Mouse (Mus musculus) forebrain, embryonic 14.5 days (tissue): ENCODE data around the gene Lrp6. TPM values are rescaled to one million over a fixed set of nuclear protein-coding genes. Genes with fewer than 3 reads are reported as not detected.

ENCODE experiments used
- ATAC-seq: fragments of 200-750 bp; cut with Nextera tagmentation; 2 replicates; pipeline ENCODE4 v1.8.0; 2017; ENCODE audit warnings: mild to moderate bottlenecking, moderate library complexity
- DNase-seq: peaks from one replicate; pipeline ENCODE4 v3.0.0-alpha.2; 2015; ENCODE audit warnings: low spot score
- H3K27ac ChIP-seq: fragments of 300-500 bp; sonication (generic); 2 replicates; pipeline ENCODE4 v1.5.1; 2014; ENCODE audit warnings: low read depth, mild to moderate bottlenecking, control low read depth, low read length, moderate library complexity
- H3K27me3 ChIP-seq: fragments of 300-500 bp; sonication (generic); replicated peaks from 2 replicates; pipeline ENCODE4 v1.6.1; 2014; ENCODE audit warnings: low read length, control low read depth, mixed read lengths; ENCODE audit not compliant: control insufficient read depth, insufficient read depth
- H3K36me3 ChIP-seq: fragments of 300-500 bp; sonication (generic); 2 replicates; pipeline ENCODE4 v1.6.1; 2014; ENCODE audit warnings: low read length, control low read depth; ENCODE audit not compliant: control insufficient read depth, insufficient read depth
- H3K4me1 ChIP-seq: fragments of 300-500 bp; sonication (generic); 2 replicates; pipeline ENCODE4 v1.6.1; 2014; ENCODE audit warnings: antibody characterized with exemption, low read length, control low read depth; ENCODE audit not compliant: control insufficient read depth, insufficient read depth
- H3K4me2 ChIP-seq: fragments of 300-500 bp; sonication (generic); 2 replicates; pipeline ENCODE4 v1.6.1; 2014; ENCODE audit warnings: mild to moderate bottlenecking, control low read depth, low read length
- H3K4me3 ChIP-seq: fragments of 300-500 bp; sonication (generic); 2 replicates; pipeline ENCODE4 v1.5.1; 2014; ENCODE audit warnings: low read depth, low read length, control low read depth
- H3K9ac ChIP-seq: fragments of 300-500 bp; sonication (generic); 2 replicates; pipeline ENCODE4 v1.6.1; 2014; ENCODE audit warnings: mild to moderate bottlenecking, low read length, control low read depth, moderate library complexity
- H3K9me3 ChIP-seq: fragments of 300-500 bp; sonication (generic); replicated peaks from 2 replicates; pipeline ENCODE4 v1.6.1; 2016; ENCODE audit warnings: low read length, control low read depth, mixed read lengths; ENCODE audit not compliant: control insufficient read depth
- WGBS: fragments of 180-500 bp; shearing (Covaris S2); extraction: QIAGEN DNeasy Blood & Tissue Kit; methylation state at CpG from one replicate; pipeline ENCODE4 v1.1.7; 2014; 5-methylcytosine and 5-hydroxymethylcytosine counted together
- polyA plus RNA-seq: library from polyadenylated mRNA; unstranded; fragments of >200 nt; fragmentation: Nextera tagmentation; extraction: Ambion mirVana; gene quantifications from 2 replicates; pipeline ENCODE4 v1.2.1, GENCODE M21; 2014

Lrp6 gene
- polyA plus RNA-seq, 1 experiment from 2014 or later: 20.9 TPM

- WGBS: 78% methylated on average over 14 of the region's 14 CpGs
- ATAC-seq (peak; percentile 69), DNase-seq (peak; percentile 76)
- Histone ChIP-seq H3K36me3 (peaks cover 32% of the 10 kb centered on the region), H3K4me3 (no peak overlapping the region), H3K4me2 (no peak overlapping the region), H3K4me1 (no peaks in the 10 kb centered on the region), H3K9ac (no peak overlapping the region), H3K27me3 (no peaks in the 10 kb centered on the region), H3K9me3 (no peaks in the 10 kb centered on the region), H3K27ac (no peak overlapping the region)
Measured at GRCm38 (mm10) chr6:134470857-134471256, 95.9 kb downstream of the Lrp6 start.

- 91% methylated on average over 2 of the region's 2 CpGs for WGBS
- Histone ChIP-seq H3K9me3 (no peaks in the 10 kb centered on the region), H3K4me1 (no peaks in the 10 kb centered on the region), H3K36me3 (peaks cover 40% of the 10 kb centered on the region), H3K27me3 (no peaks in the 10 kb centered on the region), H3K27ac (no peak overlapping the region), H3K4me2 (no peak overlapping the region), H3K4me3 (no peak overlapping the region), H3K9ac (no peak overlapping the region)
- ATAC-seq (no peak), DNase-seq (no peak)
Measured at GRCm38 (mm10) chr6:134469297-134469696, 97.5 kb downstream of the Lrp6 start.

GRCm38 (mm10) chr6:134466671-134467229 lies 100.0 kb downstream of the Lrp6 start:
- ATAC-seq (no peak), DNase-seq (no peak)
- Histone ChIP-seq H3K36me3 (peaks cover 51% of the 10 kb centered on the region), H3K4me3 (no peak overlapping the region), H3K9me3 (no peaks in the 10 kb centered on the region), H3K4me2 (no peak overlapping the region), H3K9ac (no peak overlapping the region), H3K27me3 (no peaks in the 10 kb centered on the region), H3K4me1 (no peaks in the 10 kb centered on the region), H3K27ac (no peak overlapping the region)
- 94% methylated on average over 10 of the region's 10 CpGs for WGBS

GRCm38 (mm10) chr6:134461175-134461574 lies 105.6 kb downstream of the Lrp6 start:
- 89% methylated on average over 6 of the region's 6 CpGs for WGBS
- peaks cover 76% of the 10 kb centered on the region for H3K36me3 ChIP-seq
- no peak for ATAC-seq

GRCm38 (mm10) chr6:134458376-134458775 lies 108.4 kb downstream of the Lrp6 start:
- ATAC-seq (no peak), DNase-seq (no peak)
- H3K4me1 ChIP-seq: no peaks in the 10 kb centered on the region
- H3K36me3 ChIP-seq: peaks cover 84% of the 10 kb centered on the region
- H3K4me3 ChIP-seq: no peak overlapping the region
- WGBS: 92% methylated on average over 1 of the region's 1 CpGs
- H3K4me2 ChIP-seq: no peak overlapping the region
- no peak overlapping the region for H3K9ac ChIP-seq
- no peaks in the 10 kb centered on the region for H3K9me3 ChIP-seq
- no peaks in the 10 kb centered on the region for H3K27me3 ChIP-seq
- no peak overlapping the region for H3K27ac ChIP-seq

More at GRCm38 (mm10) chr6:134461175-134461574, 105.6 kb downstream of the Lrp6 start:
- no peak overlapping the region for H3K4me3 ChIP-seq
- no peak for DNase-seq
- H3K27ac ChIP-seq: no peak overlapping the region
- H3K27me3 ChIP-seq: no peaks in the 10 kb centered on the region
- no peaks in the 10 kb centered on the region for H3K4me1 ChIP-seq
- no peak overlapping the region for H3K9ac ChIP-seq
- H3K9me3 ChIP-seq: no peaks in the 10 kb centered on the region
- H3K4me2 ChIP-seq: no peak overlapping the region

- Histone ChIP-seq H3K27me3 (no peaks in the 10 kb centered on the region), H3K9me3 (no peaks in the 10 kb centered on the region), H3K4me3 (no peak overlapping the region), H3K27ac (no peak overlapping the region), H3K36me3 (peaks cover 88% of the 10 kb centered on the region), H3K9ac (no peak overlapping the region), H3K4me2 (no peak overlapping the region), H3K4me1 (no peaks in the 10 kb centered on the region)
- ATAC-seq (no peak), DNase-seq (no peak)
- WGBS: 100% methylated on average over 1 of the region's 1 CpGs
Measured at GRCm38 (mm10) chr6:134454093-134454492, 112.7 kb downstream of the Lrp6 start.

GRCm38 (mm10) chr6:134450661-134451119 lies 116.1 kb downstream of the Lrp6 start:
- no peak overlapping the region for H3K9ac ChIP-seq
- no peaks in the 10 kb centered on the region for H3K9me3 ChIP-seq
- no peak overlapping the region; the same call in 1 of the 2 replicates for H3K27ac ChIP-seq
- ATAC-seq (peak; percentile 65; the same call in 1 of the 2 replicates), DNase-seq (no peak)
- 77% methylated on average over 14 of the region's 14 CpGs for WGBS
- H3K4me2 ChIP-seq: no peak overlapping the region
- H3K4me1 ChIP-seq: no peaks in the 10 kb centered on the region
- H3K36me3 ChIP-seq: peaks cover 65% of the 10 kb centered on the region
- H3K4me3 ChIP-seq: no peak overlapping the region
- no peaks in the 10 kb centered on the region for H3K27me3 ChIP-seq

GRCm38 (mm10) chr6:134449958-134450357 lies 116.8 kb downstream of the Lrp6 start:
- DNase-seq (peak; percentile 52), ATAC-seq (peak; percentile 65; the same call in 1 of the 2 replicates)
- H3K4me3 ChIP-seq: no peak overlapping the region
- H3K9me3 ChIP-seq: no peaks in the 10 kb centered on the region
- H3K4me2 ChIP-seq: no peak overlapping the region
- H3K36me3 ChIP-seq: peaks cover 63% of the 10 kb centered on the region
- H3K9ac ChIP-seq: no peak overlapping the region
- WGBS: 53% methylated on average over 11 of the region's 11 CpGs
- H3K27ac ChIP-seq: no peak overlapping the region
- H3K4me1 ChIP-seq: no peaks in the 10 kb centered on the region
- no peaks in the 10 kb centered on the region for H3K27me3 ChIP-seq

- Histone ChIP-seq H3K27me3 (no peaks in the 10 kb centered on the region), H3K4me2 (no peak overlapping the region), H3K4me3 (no peak overlapping the region), H3K9ac (no peak overlapping the region), H3K27ac (no peak overlapping the region), H3K36me3 (peaks cover 50% of the 10 kb centered on the region), H3K9me3 (no peaks in the 10 kb centered on the region), H3K4me1 (no peaks in the 10 kb centered on the region)
- no peak for ATAC-seq
- 90% methylated on average over 12 of the region's 12 CpGs for WGBS
- no peak for DNase-seq
Measured at GRCm38 (mm10) chr6:134448451-134448850, 118.3 kb downstream of the Lrp6 start.
